Mouse (Mus musculus): ENCODE results near the gene U2af1l4.

The U2af1l4 gene

DNA sequence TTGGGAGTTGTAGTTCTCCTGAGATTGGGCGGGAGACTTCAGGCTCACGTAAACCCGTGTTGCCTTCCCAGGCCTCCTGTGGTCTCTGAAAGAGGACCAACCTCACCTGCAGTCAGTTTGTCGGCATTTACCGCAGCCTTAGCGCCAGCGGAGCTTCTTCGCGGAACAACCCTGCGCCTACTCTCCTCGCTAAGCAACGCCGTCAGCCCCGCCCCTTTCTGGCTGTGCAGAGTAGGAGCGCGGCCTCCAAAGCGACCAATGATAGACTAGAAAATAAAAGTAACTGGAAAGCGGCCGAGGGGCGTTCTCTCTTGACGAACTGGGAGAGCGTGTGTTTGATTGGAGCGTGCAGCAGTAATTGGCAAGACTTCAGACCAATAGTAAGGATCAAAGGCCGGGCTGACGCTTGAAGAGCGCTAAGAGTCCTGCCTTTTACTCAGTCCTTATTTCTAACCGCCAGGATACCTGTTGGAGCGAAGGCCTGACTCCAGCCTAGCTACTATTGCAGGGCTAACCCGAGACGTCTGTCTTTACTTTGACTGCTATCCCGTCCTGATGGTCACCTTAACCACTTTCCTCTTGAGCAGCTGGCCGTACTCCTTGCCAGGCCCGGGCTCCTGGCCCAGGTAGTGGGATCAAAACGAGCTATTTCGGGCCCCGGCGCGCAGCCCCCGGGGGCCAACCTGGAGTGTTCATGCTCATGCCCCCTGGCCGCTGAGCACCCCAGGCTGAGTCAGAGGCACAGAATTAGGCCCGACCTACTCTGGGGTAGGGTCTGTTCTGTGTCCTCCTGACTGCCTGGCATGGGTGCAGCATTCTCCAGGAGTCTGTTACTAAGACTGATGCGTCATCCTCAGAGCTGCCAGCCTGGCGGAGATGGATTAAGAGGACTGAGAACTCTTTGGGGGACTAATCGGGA, 10.7 kb upstream of the U2af1l4 start, which contains the start of the genes Hspb6 and Proser3:
Hspb6 (plus strand) TSS at position 77 of the 919 bp plus-strand sequence.
Proser3 (minus strand) TSS at position 198 of the 919 bp plus-strand sequence.
- DNase-seq (ENCODE audit: low spot score), result peak; percentile 98

DNA sequence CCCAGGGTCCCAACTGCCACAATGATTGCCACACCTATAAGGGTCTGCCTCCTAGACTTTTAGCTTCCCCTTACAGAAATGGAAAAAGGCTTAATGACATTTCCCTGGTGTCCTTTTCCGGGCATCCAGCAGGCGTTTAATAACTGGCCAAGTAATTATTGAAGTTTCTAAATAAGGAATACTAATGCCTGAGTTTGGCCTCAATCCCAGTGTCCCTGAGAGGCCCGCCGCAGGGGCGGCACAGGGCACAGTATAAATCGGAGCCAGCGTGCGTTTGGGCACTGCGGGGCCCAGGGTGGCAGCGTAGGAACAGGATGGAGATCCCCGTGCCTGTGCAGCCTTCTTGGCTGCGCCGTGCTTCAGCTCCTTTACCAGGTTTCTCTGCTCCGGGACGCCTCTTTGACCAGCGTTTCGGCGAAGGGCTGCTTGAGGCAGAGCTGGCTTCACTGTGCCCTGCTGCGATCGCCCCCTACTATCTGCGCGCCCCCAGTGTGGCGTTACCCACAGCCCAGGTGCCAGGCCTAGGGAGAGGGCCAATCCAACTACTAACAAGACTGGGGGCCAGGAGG, 10.0 kb upstream of the U2af1l4 start:
- DNase-seq (ENCODE audit: low spot score), result no peak

GRCm38 (mm10) chr7:30553810-30554584, 9.1 kb upstream of the U2af1l4 start:
- no peak for DNase-seq (ENCODE audit: low spot score)

- DNase-seq (ENCODE audit: low spot score), result no peak
Measured at GRCm38 (mm10) chr7:30556894-30557536, 6.1 kb upstream of the U2af1l4 start.

- no peak for DNase-seq (ENCODE audit: low spot score)
Measured at GRCm38 (mm10) chr7:30557901-30558514, 5.1 kb upstream of the U2af1l4 start.

DNA sequence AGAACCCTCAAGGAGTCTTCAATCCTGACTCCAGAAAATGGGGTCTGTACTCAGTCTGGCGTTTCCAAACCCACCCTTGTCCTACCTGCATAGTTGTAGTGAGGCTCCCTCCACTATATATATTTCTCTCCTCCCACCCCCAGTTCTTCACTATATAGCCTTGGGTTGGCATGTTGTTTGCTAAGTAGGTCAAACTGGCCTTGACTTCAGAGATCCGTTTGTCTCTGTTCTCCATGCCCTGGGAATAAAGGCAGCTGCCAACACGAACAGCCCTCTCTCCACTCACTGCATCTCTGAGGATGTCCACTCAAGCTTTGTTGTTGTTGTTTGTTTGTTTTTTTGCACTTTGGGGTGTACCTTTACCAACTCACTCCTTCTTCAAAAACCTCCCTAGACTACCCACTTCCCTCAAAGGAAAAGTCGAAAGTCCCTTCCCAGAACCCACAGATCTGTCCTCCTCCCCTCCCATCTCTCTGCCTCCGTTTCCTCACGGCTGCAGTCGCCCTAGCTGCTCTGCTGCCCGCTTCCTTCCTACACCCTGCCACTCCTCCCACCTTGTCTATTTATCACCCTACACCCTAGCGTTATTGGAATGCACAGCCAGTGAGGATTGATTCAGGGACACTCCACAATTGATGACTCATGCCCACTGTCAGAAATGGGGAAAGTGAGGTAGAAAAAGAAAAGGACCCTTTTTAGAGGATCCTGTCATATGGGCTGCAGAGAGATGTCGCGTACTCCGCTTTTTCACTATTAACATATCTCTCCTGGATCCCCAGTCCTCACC, 4.3 kb upstream of the U2af1l4 start:
- DNase-seq (ENCODE audit: low spot score), result no peak

- DNase-seq (ENCODE audit: low spot score), result peak; percentile 92
Measured at GRCm38 (mm10) chr7:30559443-30559954, 3.6 kb upstream of the U2af1l4 start, which contains the start of gene Lin37. Gene Lin37 (minus strand): TSS chr7:30559838.

DNA sequence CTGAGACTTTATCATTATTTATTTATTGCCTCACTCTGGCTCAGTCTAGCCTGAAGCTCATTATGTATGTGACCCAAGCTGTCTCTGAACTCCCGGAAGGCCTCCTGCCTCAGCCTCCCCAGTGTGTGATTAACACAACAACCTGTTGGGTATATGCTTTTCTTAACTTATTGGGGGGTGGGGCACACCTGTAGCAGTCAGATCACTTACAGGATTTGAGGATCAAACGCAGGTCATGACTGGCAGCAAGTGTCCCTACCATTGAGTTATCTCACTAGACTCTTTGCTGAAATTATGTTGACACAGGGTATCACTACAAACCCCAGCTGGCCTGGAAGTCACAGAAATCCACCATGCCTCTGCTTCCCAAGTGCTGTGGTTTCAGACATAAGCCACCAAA, 2.8 kb upstream of the U2af1l4 start:
- DNase-seq (ENCODE audit: low spot score), result no peak

GRCm38 (mm10) chr7:30562526-30563116, 480 bp upstream of the U2af1l4 start:
- no peak for DNase-seq (ENCODE audit: low spot score)

GRCm38 (mm10) chr7:30563906-30564280, 792 bp downstream of the U2af1l4 start:
- no peak for DNase-seq (ENCODE audit: low spot score)

GRCm38 (mm10) chr7:30564970-30565571, 2.0 kb downstream of the U2af1l4 start, which contains the start of gene Igflr1:
Gene Igflr1 (plus strand): TSS chr7:30565427.
- no peak for DNase-seq (ENCODE audit: low spot score)

DNA sequence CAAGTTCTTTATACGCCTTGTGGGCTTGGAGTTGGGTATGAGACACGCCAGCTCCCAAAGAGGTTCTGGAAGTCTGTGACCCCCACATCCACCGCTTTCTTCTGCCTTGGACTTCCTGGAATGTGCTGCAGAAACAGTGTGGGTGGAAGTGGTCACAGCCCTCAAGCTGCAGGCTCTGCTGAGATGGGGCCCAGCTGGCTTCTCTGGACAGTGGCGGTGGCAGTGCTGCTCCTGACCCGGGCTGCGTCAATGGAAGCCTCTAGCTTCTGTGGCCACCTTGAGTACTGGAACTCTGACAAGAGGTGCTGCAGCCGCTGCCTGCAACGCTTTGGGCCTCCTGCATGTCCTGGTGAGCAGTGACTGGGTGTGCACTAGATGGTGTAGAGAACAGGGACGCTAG, 2.9 kb downstream of the U2af1l4 start:
- DNase-seq (ENCODE audit: low spot score), result no peak

DNA sequence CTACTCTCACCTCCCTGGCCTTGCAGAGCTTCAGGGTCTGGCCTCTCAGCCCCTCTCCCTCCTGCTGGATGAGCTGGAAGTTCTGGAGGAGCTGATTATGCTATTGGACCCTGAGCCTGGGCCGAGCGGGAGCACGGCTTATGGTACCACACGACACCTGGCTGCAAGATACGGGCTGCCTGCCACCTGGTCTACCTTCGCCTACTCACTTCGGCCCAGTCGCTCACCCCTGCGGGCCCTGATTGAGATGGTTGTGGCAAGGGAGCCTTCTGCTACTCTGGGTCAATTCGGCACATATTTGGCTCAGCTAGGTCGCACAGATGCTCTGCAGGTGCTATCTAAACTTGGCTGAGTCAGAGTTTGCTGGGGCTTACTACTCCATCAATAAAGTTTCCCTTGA, 4.5 kb downstream of the U2af1l4 start:
- DNase-seq (ENCODE audit: low spot score), result no peak

DNA sequence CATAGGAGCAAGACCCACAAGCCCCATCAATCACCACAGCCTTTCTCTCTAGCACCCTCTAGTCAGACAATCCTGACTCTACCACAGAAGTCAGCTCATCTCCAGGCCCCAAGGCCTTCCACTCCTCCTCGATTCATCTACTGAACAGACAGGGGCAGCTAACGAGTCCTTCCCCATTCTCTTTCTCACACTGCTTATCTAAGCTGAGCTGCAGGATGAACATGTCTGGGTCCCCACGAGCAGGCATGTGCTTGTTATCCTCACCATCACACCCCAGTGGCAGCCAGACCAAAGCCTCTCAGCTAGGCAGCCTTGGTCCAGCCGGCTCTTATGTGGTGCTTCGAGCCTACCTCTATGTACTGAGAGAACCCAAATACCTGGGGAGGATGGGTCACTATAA, 9.3 kb downstream of the U2af1l4 start:
- no peak for DNase-seq (ENCODE audit: low spot score)

GRCm38 (mm10) chr7:30572969-30573368, 9.9 kb downstream of the U2af1l4 start:
- peak; percentile 77 for DNase-seq (ENCODE audit: low spot score)

DNA sequence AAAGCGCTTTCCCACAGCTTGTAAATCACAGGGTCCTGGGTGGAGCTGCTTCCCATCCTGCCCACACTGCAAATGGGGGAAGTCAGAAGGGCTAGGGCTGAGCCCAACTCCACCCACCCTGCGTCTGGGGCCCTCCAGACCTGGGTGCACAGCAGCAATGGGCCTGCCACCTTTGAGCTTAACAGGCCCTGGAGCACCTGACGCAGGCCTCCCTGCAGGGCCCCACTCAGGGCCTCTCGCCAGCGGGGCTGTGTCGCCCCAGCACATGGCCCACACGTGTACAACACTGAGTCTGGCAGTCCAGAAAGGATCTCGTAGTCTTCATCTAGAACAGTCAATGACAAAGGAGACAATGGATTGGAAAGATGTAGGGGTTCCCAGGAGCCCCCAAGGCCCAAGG, 16.8 kb downstream of the U2af1l4 start:
- no peak for DNase-seq (ENCODE audit: low spot score)

- peak; percentile 45 for DNase-seq (ENCODE audit: low spot score)
Measured at GRCm38 (mm10) chr7:30581547-30581946, 18.4 kb downstream of the U2af1l4 start.

GRCm38 (mm10) chr7:30584339-30584738, 21.2 kb downstream of the U2af1l4 start:
- DNase-seq (ENCODE audit: low spot score), result peak; percentile 41

DNA sequence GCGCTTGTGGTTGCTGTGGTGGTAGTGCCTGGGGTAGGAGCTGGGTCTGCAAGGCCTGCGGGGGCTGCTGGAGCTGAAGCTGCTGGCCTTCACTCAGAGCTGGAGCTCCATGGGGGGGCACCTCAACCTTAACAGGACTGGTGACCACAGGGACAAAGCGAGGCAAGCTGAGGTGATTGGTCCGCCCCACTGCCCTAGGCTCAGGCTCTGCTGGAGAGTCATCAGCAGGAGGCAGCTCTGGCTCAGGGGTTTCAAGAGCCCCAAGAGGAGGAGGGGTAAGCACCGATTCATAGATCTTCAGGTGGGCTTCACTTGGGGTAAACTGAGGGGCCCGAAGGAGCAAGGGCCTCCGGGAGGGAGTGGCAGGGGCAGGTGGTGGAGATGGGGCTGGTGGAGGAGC, 22.1 kb downstream of the U2af1l4 start:
- peak; percentile 42 for DNase-seq (ENCODE audit: low spot score)
